Mouse (Mus musculus) lung, adult 2 months (tissue): ENCODE data around the gene Csf1.

Experiments used
- CTCF ChIP-seq: fragments of 200-500 bp; IDR thresholded peaks from 2 replicates; pipeline ENCODE4 v1.5.1; 2011; ENCODE audit warnings: mild to moderate bottlenecking, low read length, control low read depth; ENCODE audit not compliant: insufficient read depth
- POLR2A ChIP-seq: fragments of 200-500 bp; IDR thresholded peaks from 2 replicates; pipeline ENCODE4 v1.6.1; 2011; ENCODE audit warnings: low read depth, mild to moderate bottlenecking, control low read depth, low read length, borderline replicate concordance; ENCODE audit errors: extremely low read depth

DNA sequence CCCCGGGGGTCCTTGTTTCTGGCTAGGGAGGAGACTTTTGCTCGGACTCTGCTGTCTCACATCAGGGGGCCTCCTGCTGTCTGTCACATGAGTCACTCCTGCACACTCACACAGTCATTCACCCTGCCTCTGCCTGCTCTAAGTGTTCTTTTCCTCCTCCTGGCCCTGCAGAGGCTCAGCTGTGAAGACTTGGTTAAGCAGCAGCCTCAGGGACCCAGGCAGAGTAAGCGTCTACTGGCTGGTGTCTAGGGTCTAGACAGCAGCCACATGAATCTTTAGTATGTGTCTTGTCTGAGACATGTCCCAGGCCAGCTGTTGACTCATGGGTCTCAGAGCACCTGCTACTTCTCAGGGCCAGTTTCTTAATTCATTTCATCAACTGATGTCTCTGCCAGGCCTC lies 16.0 kb upstream of the Csf1 start:
- TF ChIP-seq CTCF: no peak
- no peak for TF ChIP-seq POLR2A
